Mouse (Mus musculus): Measurements from ENCODE around the gene Hectd1. TPM values are rescaled to one million over a fixed set of nuclear protein-coding genes. Genes with fewer than 3 reads are reported as not detected.
A peak's percentile ranks its signal among the peaks of the same experiment; 100 is the strongest.

Gene Hectd1
- 33.6 and 35.3 TPM in 2 replicates for polyA plus RNA-seq (2012; rRNA removed)

- DNase-seq (ENCODE audit: extremely low spot score in 1 of 2, low spot score in 1 of 2) = peak; percentile 24 to 73
Measured at GRCm38 (mm10) chr12:51829290-51830076, at the start of gene Hectd1. Gene Hectd1 (minus strand): TSS chr12:51829536.

- no peak for DNase-seq (ENCODE audit: extremely low spot score in 1 of 2, low spot score in 1 of 2)
Measured at GRCm38 (mm10) chr12:51871446-51872144, 42.3 kb upstream of the Hectd1 start.

DNA sequence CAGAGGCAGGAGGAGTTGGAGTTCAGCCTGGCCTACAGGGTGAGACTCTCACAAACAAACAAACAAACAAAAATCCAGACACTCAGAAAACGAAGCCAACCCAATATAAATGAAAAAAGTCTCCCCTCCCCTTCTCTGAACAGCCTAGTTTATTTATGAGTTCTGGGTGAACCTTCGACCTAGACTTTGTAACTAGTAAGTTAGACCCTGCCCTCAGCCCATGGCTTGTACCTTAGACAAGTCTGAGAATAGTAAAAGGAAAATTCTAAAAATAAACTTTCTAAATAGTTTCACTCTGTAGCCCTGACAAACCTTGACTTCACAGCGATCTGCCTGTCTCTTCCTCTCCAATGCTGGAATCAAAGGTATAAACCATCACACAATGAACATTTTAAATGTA, 40.2 kb upstream of the Hectd1 start:
- DNase-seq (ENCODE audit: extremely low spot score in 1 of 2, low spot score in 1 of 2) = no peak

DNA sequence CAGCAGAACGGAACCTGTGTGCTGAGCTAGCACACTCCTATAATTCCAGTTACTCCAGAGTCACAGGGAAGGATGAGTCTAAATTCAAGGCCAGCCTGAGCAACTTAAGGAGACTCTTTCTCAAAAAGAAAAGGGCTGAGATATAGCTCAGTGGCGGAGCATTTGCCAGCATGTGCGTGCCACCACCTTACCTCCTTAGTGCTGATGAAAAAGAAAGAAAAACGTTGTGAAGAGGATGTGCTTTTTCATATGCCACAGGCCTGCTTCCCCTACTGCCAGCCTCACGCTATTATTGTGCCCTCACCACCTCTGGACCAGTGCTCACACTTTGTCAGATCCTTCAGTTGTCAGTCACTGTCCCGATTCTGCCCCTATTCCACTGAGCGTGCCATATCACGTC, 37.7 kb upstream of the Hectd1 start:
- no peak for DNase-seq (ENCODE audit: extremely low spot score in 1 of 2, low spot score in 1 of 2)

DNA sequence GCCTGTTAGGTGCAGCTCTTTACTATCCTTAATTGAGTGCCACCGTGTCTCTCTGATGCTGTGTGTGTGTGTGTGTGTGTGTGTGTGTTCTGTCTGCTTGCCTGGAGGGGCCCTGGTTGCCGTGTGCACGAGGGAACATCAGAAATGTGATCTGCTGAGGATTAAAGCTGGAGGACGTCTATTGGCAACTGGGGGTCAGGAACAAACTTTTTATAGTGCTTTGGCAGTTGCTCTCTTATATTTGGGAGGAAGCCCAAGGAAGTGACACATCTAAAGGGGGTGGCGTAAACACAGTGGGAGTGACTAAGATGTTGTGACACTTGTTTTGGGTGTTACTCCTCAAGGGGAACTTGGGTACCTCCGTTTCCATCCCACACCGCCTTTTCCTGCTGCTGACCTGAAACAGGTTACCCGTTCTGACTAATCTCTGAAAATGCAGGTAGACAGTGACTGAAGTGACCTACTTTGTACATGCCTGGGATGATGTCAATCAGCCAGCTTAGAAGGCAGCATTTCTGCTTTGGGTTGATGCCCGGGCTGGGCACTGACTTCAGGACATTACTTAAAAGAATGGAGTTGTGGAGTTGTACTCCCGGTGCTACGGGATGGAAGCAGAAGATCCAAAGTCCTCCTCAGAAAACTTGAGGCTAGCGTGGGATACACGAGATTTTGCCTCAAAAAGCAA, 37.0 kb upstream of the Hectd1 start:
- DNase-seq (ENCODE audit: extremely low spot score in 1 of 2, low spot score in 1 of 2) = no peak

DNA sequence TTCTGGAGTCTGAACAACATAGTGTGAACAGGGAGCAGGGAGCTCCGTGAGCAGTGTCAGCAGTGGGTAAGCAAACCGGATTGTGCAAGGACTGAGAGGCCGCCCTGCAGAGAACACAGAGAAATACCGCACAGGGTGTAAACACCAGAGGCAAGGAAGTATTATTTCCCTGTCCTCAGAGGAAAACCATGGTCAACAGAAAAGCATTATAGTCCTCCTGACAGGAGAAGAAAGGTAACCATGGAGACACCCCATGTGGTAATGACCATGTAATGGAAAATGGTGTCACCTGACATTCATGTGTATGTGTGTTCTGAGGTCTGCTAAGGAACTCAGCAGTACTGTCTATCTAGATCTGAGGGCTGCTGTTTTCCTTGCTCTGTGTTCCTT, 36.4 kb upstream of the Hectd1 start:
- DNase-seq (ENCODE audit: extremely low spot score in 1 of 2, low spot score in 1 of 2) = no peak

GRCm38 (mm10) chr12:51865061-51865789, 35.9 kb upstream of the Hectd1 start:
- no peak for DNase-seq (ENCODE audit: extremely low spot score in 1 of 2, low spot score in 1 of 2)

- no peak for DNase-seq (ENCODE audit: extremely low spot score in 1 of 2, low spot score in 1 of 2)
Measured at GRCm38 (mm10) chr12:51863116-51864002, 34.0 kb upstream of the Hectd1 start.

GRCm38 (mm10) chr12:51858134-51859028, 29.0 kb upstream of the Hectd1 start:
- DNase-seq (ENCODE audit: extremely low spot score in 1 of 2, low spot score in 1 of 2) = no peak

GRCm38 (mm10) chr12:51856768-51857295, 27.5 kb upstream of the Hectd1 start:
- no peak for DNase-seq (ENCODE audit: extremely low spot score in 1 of 2, low spot score in 1 of 2)

GRCm38 (mm10) chr12:51855872-51856271, 26.5 kb upstream of the Hectd1 start:
- DNase-seq (ENCODE audit: extremely low spot score in 1 of 2, low spot score in 1 of 2) = no peak

DNA sequence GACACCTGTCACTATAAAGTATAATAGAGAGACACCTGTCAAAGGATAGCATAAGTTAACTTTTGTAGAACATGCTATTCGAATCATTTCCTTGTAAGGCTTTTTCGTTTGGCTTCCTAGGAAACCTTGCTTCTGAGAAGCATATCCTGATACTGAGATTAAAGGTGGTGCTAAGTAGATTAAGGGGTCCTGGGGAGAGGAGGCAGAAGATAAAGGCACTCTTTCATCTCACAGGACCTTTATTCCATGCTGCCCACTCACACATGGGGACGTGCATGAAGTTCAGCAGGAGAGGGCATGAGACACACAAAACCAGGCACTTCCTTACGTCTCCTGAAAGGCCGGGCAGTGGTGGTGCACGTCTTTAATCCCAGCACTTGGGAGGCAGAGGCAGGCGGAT, 26.1 kb upstream of the Hectd1 start:
- DNase-seq (ENCODE audit: extremely low spot score in 1 of 2, low spot score in 1 of 2) = no peak

GRCm38 (mm10) chr12:51851617-51852016, 22.3 kb upstream of the Hectd1 start:
- no peak for DNase-seq (ENCODE audit: extremely low spot score in 1 of 2, low spot score in 1 of 2)

GRCm38 (mm10) chr12:51851155-51851554, 21.8 kb upstream of the Hectd1 start:
- no peak for DNase-seq (ENCODE audit: extremely low spot score in 1 of 2, low spot score in 1 of 2)

- DNase-seq (ENCODE audit: extremely low spot score in 1 of 2, low spot score in 1 of 2) = no peak
Measured at GRCm38 (mm10) chr12:51850339-51850738, 21.0 kb upstream of the Hectd1 start.

DNA sequence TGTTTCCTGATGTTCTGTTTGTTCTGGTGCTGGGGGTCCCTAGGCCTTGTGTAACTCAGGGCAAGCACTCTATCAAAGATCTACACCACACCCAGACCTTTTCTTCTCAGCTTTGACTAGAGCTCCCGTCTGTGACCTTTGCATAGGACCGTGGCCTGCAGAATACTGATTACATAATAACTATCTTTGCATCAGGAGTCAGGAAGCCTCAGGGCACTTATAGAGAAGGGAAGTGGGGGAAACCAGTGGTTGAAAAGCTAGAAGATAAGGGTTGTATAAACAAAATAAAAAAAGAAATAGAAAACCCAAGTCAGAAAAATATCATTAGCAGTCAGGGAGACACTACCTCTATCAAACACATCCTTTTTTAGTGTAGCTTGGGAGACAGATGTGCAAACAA, 20.6 kb upstream of the Hectd1 start:
- no peak for DNase-seq (ENCODE audit: extremely low spot score in 1 of 2, low spot score in 1 of 2)

DNA sequence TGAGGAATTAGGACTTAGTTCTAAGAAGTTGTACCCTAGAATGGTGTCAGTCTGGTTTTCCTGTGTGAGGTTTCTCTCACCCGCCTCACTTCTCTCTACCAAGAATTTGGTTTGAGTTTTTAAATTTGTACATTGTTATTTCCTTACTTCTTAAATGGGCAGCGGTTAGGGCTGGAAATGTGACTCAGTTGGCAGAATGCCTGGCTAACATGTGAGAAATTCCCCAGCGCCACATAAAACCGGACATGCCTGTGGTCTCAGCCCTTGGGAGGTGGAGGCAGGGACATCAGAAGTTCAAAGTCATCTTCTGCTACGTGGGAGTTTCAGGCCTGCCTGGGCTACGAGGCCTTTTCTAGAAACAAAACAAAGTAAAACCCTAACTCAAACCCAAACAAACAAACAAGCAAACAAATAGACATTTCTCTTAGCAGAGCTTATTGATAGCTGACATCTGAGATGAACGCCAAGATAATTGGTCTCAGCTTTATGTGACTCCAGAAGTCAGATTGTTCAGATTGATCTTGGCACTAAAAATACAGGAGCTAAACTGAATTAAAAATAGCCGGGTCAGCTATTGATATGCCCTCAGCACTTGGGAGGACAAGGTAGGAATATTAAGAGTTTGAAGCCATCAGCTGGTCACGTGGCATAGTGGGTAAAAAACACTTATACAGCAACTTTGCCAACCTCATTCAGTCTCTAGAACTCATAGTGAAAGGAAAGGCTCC, 18.8 kb upstream of the Hectd1 start:
- DNase-seq (ENCODE audit: extremely low spot score in 1 of 2, low spot score in 1 of 2) = no peak

DNA sequence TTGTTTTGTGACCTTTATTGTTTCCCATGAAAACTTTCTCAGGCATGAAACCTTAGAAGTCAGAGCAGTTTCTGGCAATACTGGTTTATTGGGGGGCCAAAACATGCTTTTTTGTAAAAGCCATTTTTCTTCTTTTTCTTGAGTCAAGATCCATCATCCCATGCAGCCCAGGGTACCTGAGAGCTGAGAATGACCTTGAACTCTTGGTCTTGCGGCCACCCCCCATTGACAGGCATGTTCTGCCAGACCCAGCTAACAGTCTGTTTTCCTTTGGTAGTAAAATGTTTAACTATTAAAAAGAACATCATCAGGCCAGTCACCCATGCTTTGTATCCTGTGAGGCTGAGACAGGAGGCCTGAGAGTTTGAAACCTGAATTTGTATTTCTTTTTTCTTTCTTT, 15.9 kb upstream of the Hectd1 start:
- DNase-seq (ENCODE audit: extremely low spot score in 1 of 2, low spot score in 1 of 2) = no peak

Data from frontal cortex, adult 2 months (tissue).